ENCODE assay signal across 16 mouse cellular contexts in the genomic region with DNA sequence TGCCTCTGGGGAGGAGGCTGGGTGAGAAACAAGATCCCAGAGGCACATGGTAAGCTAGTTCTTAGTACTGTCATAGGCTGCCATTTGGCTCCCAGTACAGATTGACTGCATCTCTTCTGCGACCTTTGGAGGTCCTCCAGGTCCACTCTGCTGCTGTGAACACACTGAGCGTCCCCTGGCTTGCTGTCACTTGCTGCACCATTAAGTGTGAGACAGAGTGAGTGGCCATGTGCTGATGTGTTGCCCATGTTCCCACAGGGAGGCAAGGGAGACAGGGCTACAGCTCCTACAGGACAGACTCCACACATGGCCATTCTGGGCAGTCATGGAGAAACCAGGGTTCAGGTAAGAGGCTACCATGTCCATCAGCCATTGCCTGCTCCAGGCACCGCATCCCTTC.
"Had no signal": no experiment of that assay in that cellular context is flagged by ENCODE, and none has a peak within 500 bp of the region (broad histone marks: within the 10 kb centered on the region; RNA-seq: fewer than 3 reads in every experiment).

No protein-coding gene starts in this region.

- H3K9ac ChIP-seq: limb, embryonic 12.5 days; liver, embryonic 13.5 days; liver, postnatal 0 days; lung, embryonic 15.5 days; midbrain, embryonic 12.5 days had no signal

- H3K4me3 ChIP-seq: limb, embryonic 12.5 days; liver, embryonic 13.5 days; lung, embryonic 15.5 days; megakaryocyte, embryonic 14.5 days; midbrain, embryonic 12.5 days had no signal

- DNase-seq: kidney, postnatal 36 days; layer of hippocampus, adult 9-11 months; liver; liver, embryonic 13.5 days; liver, postnatal 0 days; lung, postnatal 14 days; right cerebral cortex, adult 18-20 months; right cerebral cortex, postnatal 25 days; thymus, adult 18-20 months; thymus, postnatal 14 days had no signal

- H3K27me3 ChIP-seq: limb, embryonic 12.5 days; liver, embryonic 13.5 days; lung, embryonic 15.5 days; megakaryocyte, embryonic 14.5 days; midbrain, embryonic 12.5 days had no signal

- H3K4me2 ChIP-seq: limb, embryonic 12.5 days; liver, embryonic 13.5 days; lung, embryonic 15.5 days; midbrain, embryonic 12.5 days had no signal

- H3K27ac ChIP-seq: kidney, postnatal 0 days; limb, embryonic 12.5 days; liver, embryonic 13.5 days; lung, embryonic 15.5 days; macrophage; midbrain, embryonic 12.5 days had no signal

- ATAC-seq: liver, postnatal 0 days had no signal

- H3K9me3 ChIP-seq: limb, embryonic 12.5 days; liver, embryonic 13.5 days; lung, embryonic 15.5 days; midbrain, embryonic 12.5 days had no signal

- H3K4me1 ChIP-seq: limb, embryonic 12.5 days; lung, embryonic 15.5 days; midbrain, embryonic 12.5 days had no signal
